Mouse (Mus musculus) kidney, postnatal 36 days (tissue): ENCODE results near the gene Sec11a.
"Not testable (repeated sequence)": the region's sequence is repeated elsewhere in the genome, so short reads cannot be mapped to it uniquely, and the experiment has no call there.

Experiments
- DNase-seq, 2 experiments: peaks; one replicate each; pipeline ENCODE4 v3.0.0; 2021 to 2022; ENCODE audit warnings: mixed read lengths in 2 of 2

The Sec11a gene

GRCm38 (mm10) chr7:80947445-80948350 lies at the start of gene Sec11a:
Sec11a (minus strand) TSS chr7:80947780.
- DNase-seq = peak; percentile 95 to 96

GRCm38 (mm10) chr7:80995266-80996146 lies 47.9 kb upstream of the Sec11a start:
- DNase-seq = no peak

GRCm38 (mm10) chr7:80994663-80995005 lies 47.1 kb upstream of the Sec11a start:
- DNase-seq = no peak

- peak in 1 of 2 experiments; percentile 79 for DNase-seq
Observed at GRCm38 (mm10) chr7:80993834-80994662, 46.5 kb upstream of the Sec11a start.

- peak; percentile 94 to 96 for DNase-seq
Observed at GRCm38 (mm10) chr7:80992980-80993833, 45.6 kb upstream of the Sec11a start, which contains the start of gene Zfp592. Zfp592 (plus strand) TSS chr7:80993681.

- DNase-seq = peak; percentile 58 to 63
Observed at GRCm38 (mm10) chr7:80992631-80992979, 45.0 kb upstream of the Sec11a start.

- DNase-seq = no peak
Observed at GRCm38 (mm10) chr7:80992063-80992462, 44.5 kb upstream of the Sec11a start.

GRCm38 (mm10) chr7:80991589-80991988 lies 44.0 kb upstream of the Sec11a start:
- no peak for DNase-seq

GRCm38 (mm10) chr7:80990276-80990675 lies 42.7 kb upstream of the Sec11a start:
- peak; percentile 73 to 75 for DNase-seq

GRCm38 (mm10) chr7:80987805-80988625 lies 40.4 kb upstream of the Sec11a start:
- DNase-seq = no peak

- peak in 1 of 2 experiments; percentile 31 for DNase-seq
Observed at GRCm38 (mm10) chr7:80986458-80987187, 39.0 kb upstream of the Sec11a start.

GRCm38 (mm10) chr7:80980566-80980965 lies 33.0 kb upstream of the Sec11a start:
- no peak for DNase-seq

- not testable (repeated sequence) for DNase-seq
Observed at GRCm38 (mm10) chr7:80973638-80974015, 26.0 kb upstream of the Sec11a start.

- DNase-seq = not testable (repeated sequence)
Observed at GRCm38 (mm10) chr7:80972920-80973637, 25.5 kb upstream of the Sec11a start.

- DNase-seq = no peak
Observed at GRCm38 (mm10) chr7:80972082-80972481, 24.5 kb upstream of the Sec11a start.

- no peak for DNase-seq
Observed at GRCm38 (mm10) chr7:80971419-80971818, 23.8 kb upstream of the Sec11a start.

GRCm38 (mm10) chr7:80970913-80971312 lies 23.3 kb upstream of the Sec11a start:
- DNase-seq = peak; percentile 86 to 88

GRCm38 (mm10) chr7:80962799-80963198 lies 15.2 kb upstream of the Sec11a start:
- no peak for DNase-seq

- no peak for DNase-seq
Observed at GRCm38 (mm10) chr7:80959003-80959402, 11.4 kb upstream of the Sec11a start.
